Mouse (Mus musculus) heart, embryonic 16.5 days (tissue): ENCODE results near the gene Tmx1. TPM values are rescaled to one million over a fixed set of nuclear protein-coding genes. Genes with fewer than 3 reads are reported as not detected.
A peak's percentile ranks its signal among the peaks of the same experiment; 100 is the strongest.

Experiments
- ATAC-seq: fragments of 200-750 bp; cut with Nextera tagmentation; replicated peaks from 2 replicates; pipeline ENCODE4 v1.8.0; 2017; ENCODE audit warnings: moderate number of reproducible peaks; ENCODE audit not compliant: insufficient read depth, low FRiP score; ENCODE audit errors: extremely low read depth
- H3K27ac ChIP-seq: fragments of 300-500 bp; sonication (generic); 2 replicates; pipeline ENCODE4 v1.5.1; 2014; ENCODE audit warnings: mild to moderate bottlenecking, low read length, control low read depth, moderate library complexity
- H3K27me3 ChIP-seq: fragments of 300-500 bp; sonication (generic); 2 replicates; pipeline ENCODE4 v1.6.1; 2014; ENCODE audit warnings: low read length, mixed read lengths; ENCODE audit not compliant: control insufficient read depth, insufficient read depth
- H3K36me3 ChIP-seq: fragments of 300-500 bp; sonication (generic); 2 replicates; pipeline ENCODE4 v1.6.1; 2014; ENCODE audit not compliant: control insufficient read depth, insufficient read depth
- H3K4me1 ChIP-seq: fragments of 300-500 bp; sonication (generic); 2 replicates; pipeline ENCODE4 v1.6.1; 2014; ENCODE audit warnings: low read length, mixed read lengths; ENCODE audit not compliant: control insufficient read depth, insufficient read depth
- H3K4me2 ChIP-seq: fragments of 300-500 bp; sonication (generic); 2 replicates; pipeline ENCODE4 v1.6.1; 2014; ENCODE audit warnings: low read depth, mild to moderate bottlenecking, control low read depth, low read length
- H3K4me3 ChIP-seq: fragments of 300-500 bp; sonication (generic); 2 replicates; pipeline ENCODE4 v1.5.1; 2014; ENCODE audit warnings: mild to moderate bottlenecking, control low read depth, low read length
- H3K9ac ChIP-seq: fragments of 300-500 bp; sonication (generic); 2 replicates; pipeline ENCODE4 v1.6.1; 2014; ENCODE audit warnings: low read length, control low read depth
- H3K9me3 ChIP-seq: fragments of 300-500 bp; sonication (generic); replicated peaks from 2 replicates; pipeline ENCODE4 v1.6.1; 2016; ENCODE audit warnings: low read length; ENCODE audit not compliant: control insufficient read depth
- WGBS: fragments of 180-500 bp; shearing (Covaris S2); extraction: QIAGEN DNeasy Blood & Tissue Kit; methylation state at CpG from one replicate; pipeline ENCODE4 v1.1.7; 2014; 5-methylcytosine and 5-hydroxymethylcytosine counted together
- polyA plus RNA-seq: library from polyadenylated mRNA; unstranded; fragments of >200 nt; fragmentation: Nextera tagmentation; extraction: Ambion mirVana; gene quantifications from 2 replicates; pipeline ENCODE4 v1.2.1, GENCODE M21; 2015

Tmx1 gene
- polyA plus RNA-seq, 1 experiment from 2014 or later, result 79.4 TPM

GRCm38 (mm10) chr12:70476884-70477576 is 24.1 kb downstream of the Tmx1 start:
- Histone ChIP-seq H3K9ac (no peak overlapping the region), H3K4me1 (no peaks in the 10 kb centered on the region), H3K4me3 (no peak overlapping the region), H3K27ac (no peak overlapping the region), H3K27me3 (no peaks in the 10 kb centered on the region), H3K36me3 (no peaks in the 10 kb centered on the region), H3K9me3 (no peaks in the 10 kb centered on the region), H3K4me2 (no peak overlapping the region)
- 69% methylated on average over 16 of the region's 16 CpGs for WGBS
- ATAC-seq, result no peak

- 80% methylated on average over 16 of the region's 16 CpGs for WGBS
- ATAC-seq, result no peak
- no peak overlapping the region for H3K9ac ChIP-seq
- H3K4me2 ChIP-seq, result no peak overlapping the region
- H3K4me3 ChIP-seq, result no peak overlapping the region
- no peak overlapping the region for H3K27ac ChIP-seq
- H3K36me3 ChIP-seq, result no peaks in the 10 kb centered on the region
- H3K4me1 ChIP-seq, result no peaks in the 10 kb centered on the region
- H3K9me3 ChIP-seq, result no peaks in the 10 kb centered on the region
- H3K27me3 ChIP-seq, result no peaks in the 10 kb centered on the region
Measured at GRCm38 (mm10) chr12:70477593-70478287, 24.8 kb downstream of the Tmx1 start.

GRCm38 (mm10) chr12:70485956-70486355 is 33.1 kb downstream of the Tmx1 start:
- 83% methylated on average over 7 of the region's 7 CpGs for WGBS
- H3K4me2 ChIP-seq, result no peak overlapping the region
- H3K27me3 ChIP-seq, result no peaks in the 10 kb centered on the region
- no peak overlapping the region for H3K27ac ChIP-seq
- H3K4me3 ChIP-seq, result no peak overlapping the region
- no peak overlapping the region for H3K9ac ChIP-seq
- no peaks in the 10 kb centered on the region for H3K4me1 ChIP-seq
- no peaks in the 10 kb centered on the region for H3K9me3 ChIP-seq
- ATAC-seq, result no peak
- no peaks in the 10 kb centered on the region for H3K36me3 ChIP-seq

- no peaks in the 10 kb centered on the region for H3K27me3 ChIP-seq
- no peak overlapping the region for H3K4me3 ChIP-seq
- no peak overlapping the region for H3K9ac ChIP-seq
- H3K36me3 ChIP-seq, result no peaks in the 10 kb centered on the region
- no peaks in the 10 kb centered on the region for H3K4me1 ChIP-seq
- H3K27ac ChIP-seq, result no peak overlapping the region
- H3K9me3 ChIP-seq, result no peaks in the 10 kb centered on the region
- H3K4me2 ChIP-seq, result no peak overlapping the region
- WGBS, result 62% methylated on average over 6 of the region's 6 CpGs
- no peak for ATAC-seq
Measured at GRCm38 (mm10) chr12:70486716-70487480, 34.0 kb downstream of the Tmx1 start.

GRCm38 (mm10) chr12:70492441-70492840 is 39.5 kb downstream of the Tmx1 start:
- H3K4me3 ChIP-seq, result no peak overlapping the region
- no peak for ATAC-seq
- 93% methylated on average over 10 of the region's 10 CpGs for WGBS
- no peaks in the 10 kb centered on the region for H3K27me3 ChIP-seq
- no peaks in the 10 kb centered on the region for H3K4me1 ChIP-seq
- no peaks in the 10 kb centered on the region for H3K9me3 ChIP-seq
- H3K4me2 ChIP-seq, result no peak overlapping the region
- no peaks in the 10 kb centered on the region for H3K36me3 ChIP-seq
- no peak overlapping the region for H3K9ac ChIP-seq
- no peak overlapping the region for H3K27ac ChIP-seq

GRCm38 (mm10) chr12:70494494-70495281 is 41.8 kb downstream of the Tmx1 start:
- 0 out of 2 replicates have a peak, but pooled peaks cover 3% of the 10 kb centered on the region for H3K9me3 ChIP-seq
- H3K4me1 ChIP-seq, result no peaks in the 10 kb centered on the region
- ATAC-seq, result 0 out of 2 replicates have a peak, but pooled peaks have one; percentile 55
- 45% methylated on average over 10 of the region's 10 CpGs for WGBS
- no peak overlapping the region for H3K9ac ChIP-seq
- H3K27ac ChIP-seq, result no peak overlapping the region
- no peak overlapping the region for H3K4me2 ChIP-seq
- no peaks in the 10 kb centered on the region for H3K27me3 ChIP-seq
- H3K36me3 ChIP-seq, result no peaks in the 10 kb centered on the region
- no peak overlapping the region for H3K4me3 ChIP-seq

GRCm38 (mm10) chr12:70495282-70495922 is 42.5 kb downstream of the Tmx1 start:
- no peak overlapping the region for H3K4me3 ChIP-seq
- ATAC-seq, result peak; percentile 37; the same call in 1 of the 2 replicates
- no peaks in the 10 kb centered on the region for H3K27me3 ChIP-seq
- WGBS, result 53% methylated on average over 4 of the region's 4 CpGs
- H3K27ac ChIP-seq, result no peak overlapping the region
- no peaks in the 10 kb centered on the region for H3K4me1 ChIP-seq
- H3K9me3 ChIP-seq, result 0 out of 2 replicates have a peak, but pooled peaks cover 3% of the 10 kb centered on the region
- H3K4me2 ChIP-seq, result no peak overlapping the region
- no peaks in the 10 kb centered on the region for H3K36me3 ChIP-seq
- no peak overlapping the region for H3K9ac ChIP-seq

- Histone ChIP-seq H3K9me3 (0 out of 2 replicates have a peak, but pooled peaks cover 3% of the 10 kb centered on the region), H3K9ac (no peak overlapping the region), H3K27me3 (no peaks in the 10 kb centered on the region), H3K4me2 (no peak overlapping the region), H3K36me3 (no peaks in the 10 kb centered on the region), H3K4me3 (no peak overlapping the region), H3K27ac (no peak overlapping the region), H3K4me1 (no peaks in the 10 kb centered on the region)
- ATAC-seq, result no peak
- 87% methylated on average over 3 of the region's 3 CpGs for WGBS
Measured at GRCm38 (mm10) chr12:70498091-70498490, 45.2 kb downstream of the Tmx1 start.
